Mouse (Mus musculus): ENCODE measurements around the gene Dnah10.

GRCm38 (mm10) chr5:124748296-124748695, 23.4 kb downstream of the Dnah10 start:
- TF ChIP-seq CTCF (IDR thresholded peaks at IDR 0.05; ENCODE audit: low read depth, low read length) (no peak), POLR2A (IDR thresholded peaks at IDR 0.05; ENCODE audit: borderline replicate concordance, low read depth, low read length) (no peak)

All from bone marrow macrophage, adult 2 months (primary cell).